ENCODE assay signal across 28 mouse cellular contexts in the genomic region with DNA sequence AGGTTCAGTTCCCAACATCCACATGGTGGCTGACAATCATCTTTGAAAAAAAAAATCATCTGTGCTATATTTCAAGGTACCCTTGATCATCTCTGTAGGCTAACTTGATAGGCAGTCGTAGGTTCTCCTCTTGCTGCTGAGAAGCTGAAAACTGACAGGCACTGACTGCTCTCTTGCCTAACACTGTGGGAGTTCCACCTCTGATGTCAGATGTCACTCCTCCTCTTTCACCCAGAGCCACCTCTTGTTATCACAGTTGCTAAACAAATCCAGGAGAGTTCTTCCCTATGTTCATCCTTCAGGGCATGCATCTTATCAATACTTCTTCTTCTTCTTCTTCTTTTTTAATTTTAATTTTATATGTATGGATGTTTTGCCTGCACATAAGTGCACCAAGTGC.
"Had no signal": no experiment of that assay in that cellular context is flagged by ENCODE, and none has a peak within 500 bp of the region (broad histone marks: within the 10 kb centered on the region; RNA-seq: fewer than 3 reads in every experiment).

No protein-coding gene starts in this region.

- ATAC-seq: forebrain, embryonic 13.5 days; forebrain, embryonic 14.5 days; forebrain, embryonic 15.5 days; forebrain, embryonic 16.5 days; forebrain, postnatal 0 days had no signal

- H3K27ac ChIP-seq: embryonic facial prominence, embryonic 10.5 days; embryonic facial prominence, embryonic 12.5 days; embryonic facial prominence, embryonic 13.5 days; embryonic facial prominence, embryonic 15.5 days; forebrain, embryonic 10.5 days; forebrain, embryonic 12.5 days; forebrain, embryonic 13.5 days; forebrain, embryonic 15.5 days; gastrocnemius, adult 2 months had no signal

- H3K9ac ChIP-seq: embryonic facial prominence, embryonic 12.5 days; embryonic facial prominence, embryonic 13.5 days; embryonic facial prominence, embryonic 15.5 days; forebrain, embryonic 12.5 days; forebrain, embryonic 13.5 days; forebrain, embryonic 15.5 days; forebrain, postnatal 0 days had no signal

- DNase-seq: cerebellum, adult 2 months; cerebellum, adult 8-10 months; cerebellum, adult 9-10 months; cerebellum, adult 9-11 months; cerebellum, postnatal 10 days; cerebellum, postnatal 14 days; cerebellum, postnatal 25 days; cerebellum, postnatal 36 days; embryo, embryonic 11 days; forebrain, postnatal 0 days; gastrocnemius, adult 2 months; gastrocnemius, postnatal 10 days; gastrocnemius, postnatal 14 days; gastrocnemius, postnatal 25 days; gastrocnemius, postnatal 36 days; heart, adult 11 months; heart, adult 18-20 months had no signal

- H3K27me3 ChIP-seq: embryonic facial prominence, embryonic 12.5 days; embryonic facial prominence, embryonic 13.5 days; embryonic facial prominence, embryonic 15.5 days; forebrain, embryonic 12.5 days; forebrain, embryonic 13.5 days; forebrain, embryonic 15.5 days had no signal

- H3K9me3 ChIP-seq: embryonic facial prominence, embryonic 10.5 days; embryonic facial prominence, embryonic 12.5 days; embryonic facial prominence, embryonic 13.5 days; embryonic facial prominence, embryonic 15.5 days; forebrain, embryonic 10.5 days; forebrain, embryonic 12.5 days; forebrain, embryonic 13.5 days; forebrain, embryonic 15.5 days had no signal

- H3K4me1 ChIP-seq: embryonic facial prominence, embryonic 12.5 days; forebrain, embryonic 12.5 days; forebrain, embryonic 13.5 days; forebrain, embryonic 15.5 days had no signal

- H3K4me2 ChIP-seq: embryonic facial prominence, embryonic 12.5 days; embryonic facial prominence, embryonic 13.5 days; embryonic facial prominence, embryonic 15.5 days; forebrain, embryonic 12.5 days; forebrain, embryonic 13.5 days; forebrain, embryonic 15.5 days had no signal

- H3K4me3 ChIP-seq: embryonic facial prominence, embryonic 10.5 days; embryonic facial prominence, embryonic 12.5 days; embryonic facial prominence, embryonic 13.5 days; embryonic facial prominence, embryonic 15.5 days; erythroblast, embryonic 14.5 days; forebrain, embryonic 10.5 days; forebrain, embryonic 12.5 days; forebrain, embryonic 13.5 days; forebrain, embryonic 15.5 days; gastrocnemius, adult 2 months had no signal

- H3K36me3 ChIP-seq: embryonic facial prominence, embryonic 10.5 days; embryonic facial prominence, embryonic 12.5 days; embryonic facial prominence, embryonic 13.5 days; embryonic facial prominence, embryonic 15.5 days; forebrain, embryonic 10.5 days; forebrain, embryonic 12.5 days; forebrain, embryonic 15.5 days had no signal
